Mouse (Mus musculus) retina, adult 2 months (tissue): ENCODE results near the gene Gm20662.

Experiments
- DNase-seq: peaks from one replicate; pipeline ENCODE4 v3.0.0-alpha.2; 2012; ENCODE audit warnings: low read depth, low spot score

Gene Gm20662

GRCm38 (mm10) chr9:107996049-107996448, at the start of gene Gm20662:
Gm20662 (plus strand) TSS chr9:107996349.
- no peak for DNase-seq

GRCm38 (mm10) chr9:107947241-107948194, 48.6 kb upstream of the Gm20662 start:
- DNase-seq = no peak

GRCm38 (mm10) chr9:107949184-107949921, 46.8 kb upstream of the Gm20662 start:
- no peak for DNase-seq

- DNase-seq = no peak
These were observed 46.3 kb upstream of the Gm20662 start, which contains the start of gene Traip for GRCm38 (mm10) chr9:107949922-107950235. Traip (plus strand) TSS chr9:107950136.

- DNase-seq = peak; percentile 83
These were observed 45.4 kb upstream of the Gm20662 start for GRCm38 (mm10) chr9:107950460-107951355.

GRCm38 (mm10) chr9:107955613-107956289, 40.4 kb upstream of the Gm20662 start:
- DNase-seq = no peak

GRCm38 (mm10) chr9:107957141-107957540, 39.0 kb upstream of the Gm20662 start:
- no peak for DNase-seq

- no peak for DNase-seq
These were observed 36.3 kb upstream of the Gm20662 start for GRCm38 (mm10) chr9:107959896-107960295.

GRCm38 (mm10) chr9:107960928-107961327, 35.2 kb upstream of the Gm20662 start:
- DNase-seq = no peak

GRCm38 (mm10) chr9:107961351-107961762, 34.8 kb upstream of the Gm20662 start:
- no peak for DNase-seq

- DNase-seq = no peak
These were observed 34.3 kb upstream of the Gm20662 start for GRCm38 (mm10) chr9:107961881-107962280.

GRCm38 (mm10) chr9:107962916-107963315, 33.2 kb upstream of the Gm20662 start:
- no peak for DNase-seq

- peak; percentile 68 for DNase-seq
These were observed 32.4 kb upstream of the Gm20662 start for GRCm38 (mm10) chr9:107963700-107964099.

- DNase-seq = no peak
These were observed 31.5 kb upstream of the Gm20662 start for GRCm38 (mm10) chr9:107964681-107965080.

GRCm38 (mm10) chr9:107966676-107967075, 29.5 kb upstream of the Gm20662 start:
- DNase-seq = no peak

- no peak for DNase-seq
These were observed 28.7 kb upstream of the Gm20662 start for GRCm38 (mm10) chr9:107967437-107967836.

GRCm38 (mm10) chr9:107968531-107968930, 27.6 kb upstream of the Gm20662 start:
- no peak for DNase-seq

- DNase-seq = no peak
These were observed 25.8 kb upstream of the Gm20662 start for GRCm38 (mm10) chr9:107970311-107970710.

GRCm38 (mm10) chr9:107971690-107972541, 24.2 kb upstream of the Gm20662 start:
- DNase-seq = no peak
